Mouse (Mus musculus) liver, adult 2 months (tissue): Measurements from ENCODE around the gene Elf4.

Experiments
- CTCF ChIP-seq: fragments of 200-500 bp; IDR thresholded peaks from 2 replicates; pipeline ENCODE4 v1.5.1; 2011; ENCODE audit warnings: low read depth, low read length, control low read depth
- POLR2A ChIP-seq: fragments of 200-500 bp; IDR thresholded peaks from 2 replicates; pipeline ENCODE4 v1.6.1; 2011; ENCODE audit warnings: low read length, control low read depth; ENCODE audit not compliant: insufficient read depth; ENCODE audit errors: extremely low read depth

DNA sequence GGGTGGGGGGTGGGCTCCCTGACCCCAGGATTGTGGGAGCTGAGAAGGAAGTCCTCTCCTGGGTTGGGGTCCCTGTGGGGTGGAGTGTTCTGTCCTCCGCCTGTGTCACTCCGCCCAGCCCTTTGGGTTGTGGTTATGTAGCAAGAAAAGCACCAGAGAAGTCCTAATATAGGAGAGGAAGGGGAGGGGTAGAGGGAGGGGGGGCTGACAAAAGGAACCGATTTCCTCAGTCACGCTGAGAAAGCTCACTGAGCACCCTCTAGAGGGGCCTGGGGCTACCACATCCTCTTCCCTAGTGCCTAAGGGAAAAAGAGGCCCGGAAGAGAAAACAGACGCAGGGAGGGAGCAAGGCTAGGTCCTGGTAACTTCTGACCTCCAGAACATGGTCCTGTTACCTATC is 33.4 kb downstream of the Elf4 start:
- TF ChIP-seq CTCF: no peak
- TF ChIP-seq POLR2A: no peak
